In the genomic region with DNA sequence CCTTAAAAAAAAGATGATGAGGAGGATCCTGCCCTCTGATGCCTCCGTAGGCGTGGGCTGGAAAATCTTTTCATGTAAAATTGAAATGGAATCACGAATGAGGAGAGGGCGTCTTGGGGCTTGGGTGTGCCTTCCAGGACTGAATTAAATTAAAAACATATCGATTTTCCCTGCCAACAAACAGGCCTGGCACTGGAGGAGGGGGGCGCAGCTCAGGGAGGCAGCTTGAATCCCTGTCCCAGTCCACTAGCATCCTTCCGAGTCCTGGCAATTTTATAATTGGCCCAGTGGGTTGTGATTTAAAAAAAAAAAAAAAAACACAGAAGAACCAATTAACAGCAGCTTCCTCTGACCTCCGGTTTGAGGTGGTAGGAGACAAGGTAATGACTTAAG, we compare ENCODE assay signal across 27 mouse cellular contexts.
DNase-seq lines count a peak whose midpoint lies in the region; ATAC-seq and TF ChIP-seq lines count a peak whose summit lies in the region.
"Had no signal": no experiment of that assay in that cellular context is flagged by ENCODE, and none has a peak within 500 bp of the region (broad histone marks: within the 10 kb centered on the region; RNA-seq: fewer than 3 reads in every experiment).

No protein-coding gene starts in this region.

- H3K36me3 ChIP-seq in hindbrain, embryonic 10.5 days = no peaks in the 10 kb centered on the region
- H3K36me3 ChIP-seq in hindbrain, postnatal 0 days (ENCODE audit: insufficient read depth, low read length) = no peaks in the 10 kb centered on the region
- no peaks in the 10 kb centered on the region for H3K36me3 ChIP-seq in hindbrain, embryonic 14.5 days (replicated peaks; ENCODE audit: control insufficient read depth, insufficient read depth)
- H3K36me3 ChIP-seq in midbrain, embryonic 15.5 days (replicated peaks) = no peaks in the 10 kb centered on the region
- H3K36me3 ChIP-seq: G1E; hindbrain, embryonic 15.5 days; intestine, embryonic 15.5 days; stomach, embryonic 15.5 days had no signal

- H3K9me3 ChIP-seq in hindbrain, embryonic 10.5 days = no peaks in the 10 kb centered on the region
- H3K9me3 ChIP-seq in hindbrain, postnatal 0 days (ENCODE audit: low read length) = no peaks in the 10 kb centered on the region
- no peaks in the 10 kb centered on the region for H3K9me3 ChIP-seq in hindbrain, embryonic 14.5 days (ENCODE audit: control insufficient read depth, low read length)
- H3K9me3 ChIP-seq in midbrain, embryonic 15.5 days = no peaks in the 10 kb centered on the region
- H3K9me3 ChIP-seq: forebrain, embryonic 13.5 days; G1E; hindbrain, embryonic 15.5 days; intestine, embryonic 15.5 days; stomach, embryonic 15.5 days had no signal

- peak; percentile 21 for DNase-seq in hindbrain, embryonic 10.5 days (ENCODE audit: low spot score)
- no peak for DNase-seq in hindbrain, postnatal 0 days (ENCODE audit: low spot score)
- peak; percentile 70 for DNase-seq in MN1 (ENCODE audit: low spot score)
- DNase-seq in hindbrain, embryonic 14.5 days (ENCODE audit: low spot score) = peak; percentile 25
- DNase-seq in kidney, postnatal 10 days = no peak
- no peak for DNase-seq in cerebellum, adult 18-20 months
- DNase-seq: adrenal gland, postnatal 10 days; cerebellum, adult 11 months; cerebellum, adult 9-11 months; gastrocnemius, postnatal 10 days; heart, postnatal 14 days; kidney, adult 2 months; layer of hippocampus, adult 9-11 months; liver; lung, adult 2 months; lung, postnatal 10 days; right cerebral cortex, postnatal 25 days; thymus, postnatal 14 days had no signal

- ATAC-seq in hindbrain, postnatal 0 days = no peak
- no peak for ATAC-seq in hindbrain, embryonic 14.5 days (ENCODE audit: low FRiP score)
- ATAC-seq in midbrain, embryonic 15.5 days (replicated peaks) = 0 out of 2 replicates have a peak, but pooled peaks have one; percentile 17
- ATAC-seq: intestine, embryonic 15.5 days; Patski had no signal

- H3K27me3 ChIP-seq in hindbrain, embryonic 10.5 days (ENCODE audit: insufficient read depth, poor library complexity, severe bottlenecking) = peaks cover 59% of the 10 kb centered on the region
- no peaks in the 10 kb centered on the region for H3K27me3 ChIP-seq in hindbrain, postnatal 0 days (ENCODE audit: insufficient read depth, low read length)
- no peaks in the 10 kb centered on the region for H3K27me3 ChIP-seq in hindbrain, embryonic 14.5 days (ENCODE audit: control insufficient read depth, insufficient read depth, low read length)
- H3K27me3 ChIP-seq in midbrain, embryonic 15.5 days (replicated peaks) = no peaks in the 10 kb centered on the region
- H3K27me3 ChIP-seq: forebrain, embryonic 13.5 days; hindbrain, embryonic 15.5 days; intestine, embryonic 15.5 days; stomach, embryonic 15.5 days had no signal

- WGBS in hindbrain, embryonic 10.5 days = 33% methylated on average over 8 of the region's 8 CpGs
- WGBS in hindbrain, postnatal 0 days = 43% methylated on average over 8 of the region's 8 CpGs
- WGBS in hindbrain, embryonic 14.5 days = 22% methylated on average over 8 of the region's 8 CpGs
- 21% methylated on average over 8 of the region's 8 CpGs for WGBS in midbrain, embryonic 15.5 days

- no peak overlapping the region for H3K4me2 ChIP-seq in hindbrain, postnatal 0 days (ENCODE audit: low read depth, low read length)
- H3K4me2 ChIP-seq in hindbrain, embryonic 14.5 days (replicated peaks) = no peak overlapping the region
- no peak overlapping the region for H3K4me2 ChIP-seq in midbrain, embryonic 15.5 days
- H3K4me2 ChIP-seq: forebrain, embryonic 13.5 days; hindbrain, embryonic 15.5 days; intestine, embryonic 15.5 days; stomach, embryonic 15.5 days had no signal

- no peak overlapping the region for H3K4me3 ChIP-seq in hindbrain, embryonic 10.5 days
- no peak overlapping the region for H3K4me3 ChIP-seq in hindbrain, postnatal 0 days (ENCODE audit: low read length)
- no peak overlapping the region for H3K4me3 ChIP-seq in hindbrain, embryonic 14.5 days (replicated peaks; ENCODE audit: low read length)
- H3K4me3 ChIP-seq in midbrain, embryonic 15.5 days = no peak overlapping the region
- H3K4me3 ChIP-seq: forebrain, embryonic 13.5 days; hindbrain, embryonic 15.5 days; intestine, embryonic 15.5 days; stomach, embryonic 15.5 days had no signal

- no peak overlapping the region for H3K9ac ChIP-seq in hindbrain, postnatal 0 days (replicated peaks; ENCODE audit: low read length)
- no peak overlapping the region for H3K9ac ChIP-seq in hindbrain, embryonic 14.5 days
- no peak overlapping the region for H3K9ac ChIP-seq in midbrain, embryonic 15.5 days
- H3K9ac ChIP-seq: forebrain, embryonic 13.5 days; hindbrain, embryonic 15.5 days; intestine, embryonic 15.5 days; liver, embryonic 14.5 days; stomach, embryonic 15.5 days had no signal

- peaks cover 46% of the 10 kb centered on the region for H3K4me1 ChIP-seq in hindbrain, embryonic 10.5 days (replicated peaks)
- no peaks in the 10 kb centered on the region for H3K4me1 ChIP-seq in hindbrain, postnatal 0 days (ENCODE audit: insufficient read depth, low read length)
- H3K4me1 ChIP-seq in hindbrain, embryonic 14.5 days (replicated peaks; ENCODE audit: control insufficient read depth, insufficient read depth, low read length) = peaks cover 17% of the 10 kb centered on the region
- H3K4me1 ChIP-seq in midbrain, embryonic 15.5 days = peaks cover 18% of the 10 kb centered on the region
- H3K4me1 ChIP-seq: stomach, embryonic 15.5 days had no signal

- peak overlapping the region; percentile 82; the same call in 1 of the 2 replicates for H3K27ac ChIP-seq in hindbrain, embryonic 10.5 days
- no peak overlapping the region for H3K27ac ChIP-seq in hindbrain, postnatal 0 days
- peak overlapping the region; percentile 55; the same call in 1 of the 2 replicates for H3K27ac ChIP-seq in hindbrain, embryonic 14.5 days
- H3K27ac ChIP-seq in midbrain, embryonic 15.5 days = peak overlapping the region; percentile 57
- H3K27ac ChIP-seq: forebrain, embryonic 13.5 days; hindbrain, embryonic 15.5 days; intestine, embryonic 15.5 days; liver, embryonic 14.5 days; macrophage; stomach, embryonic 15.5 days had no signal

- TF ChIP-seq CTCF in hindbrain, postnatal 0 days (IDR thresholded peaks at IDR 0.05; ENCODE audit: low read depth) = no peak

Comparison
In these comparisons a context has a peak if more than half of its experiments do, and no peak if none do; other contexts are left out.
1. DNase-seq: peak in hindbrain, embryonic 10.5 days (single experiment), MN1 (single experiment) and hindbrain, embryonic 14.5 days (single experiment); none in hindbrain, postnatal 0 days (single experiment), kidney, postnatal 10 days (single experiment) and cerebellum, adult 18-20 months (0 of 2).